Mouse (Mus musculus) hindbrain, embryonic 13.5 days (tissue): ENCODE measurements around the gene Rap2a. TPM values are rescaled to one million over a fixed set of nuclear protein-coding genes. Genes with fewer than 3 reads are reported as not detected.
A peak's percentile ranks its signal among the peaks of the same experiment; 100 is the strongest.

Experiments used
- ATAC-seq: fragments of 200-750 bp; cut with Nextera tagmentation; 2 replicates; pipeline ENCODE4 v1.8.0; 2017; ENCODE audit warnings: moderate TSS enrichment; ENCODE audit not compliant: low FRiP score
- H3K27ac ChIP-seq: fragments of 300-500 bp; sonication (generic); 2 replicates; pipeline ENCODE4 v1.5.1; 2015; ENCODE audit warnings: inconsistent platforms, mild to moderate bottlenecking, moderate library complexity
- H3K27me3 ChIP-seq: fragments of 300-500 bp; sonication (generic); 2 replicates; pipeline ENCODE4 v1.6.1; 2015; ENCODE audit warnings: mild to moderate bottlenecking, inconsistent platforms
- H3K36me3 ChIP-seq: fragments of 300-500 bp; sonication (generic); 2 replicates; pipeline ENCODE4 v1.6.1; 2015; ENCODE audit warnings: mild to moderate bottlenecking, inconsistent platforms
- H3K4me1 ChIP-seq: fragments of 300-500 bp; sonication (generic); replicated peaks from 2 replicates; pipeline ENCODE4 v1.6.1; 2015; ENCODE audit warnings: inconsistent platforms
- H3K4me2 ChIP-seq: fragments of 300-500 bp; sonication (generic); 2 replicates; pipeline ENCODE4 v1.6.1; 2015; ENCODE audit warnings: inconsistent platforms, mild to moderate bottlenecking, moderate library complexity
- H3K4me3 ChIP-seq: fragments of 300-500 bp; sonication (generic); 2 replicates; pipeline ENCODE4 v1.5.1; 2015; ENCODE audit warnings: mild to moderate bottlenecking, inconsistent platforms
- H3K9ac ChIP-seq: fragments of 300-500 bp; sonication (generic); 2 replicates; pipeline ENCODE4 v1.6.1; 2015; ENCODE audit warnings: mild to moderate bottlenecking, inconsistent platforms
- H3K9me3 ChIP-seq: fragments of 300-500 bp; sonication (generic); 2 replicates; pipeline ENCODE4 v1.6.1; 2016; ENCODE audit warnings: inconsistent platforms
- WGBS: fragments of 180-500 bp; shearing (Covaris S2); methylation state at CpG from one replicate; pipeline ENCODE4 v1.1.7; 2015; 5-methylcytosine and 5-hydroxymethylcytosine counted together
- polyA plus RNA-seq: library from polyadenylated mRNA; unstranded; fragments of >200 nt; fragmentation: Nextera tagmentation; extraction: Ambion mirVana; gene quantifications from 2 replicates; pipeline ENCODE4 v1.2.1, GENCODE M21; 2015

Gene Rap2a
- 13.6 and 15.7 TPM in 2 replicates for polyA plus RNA-seq

DNA sequence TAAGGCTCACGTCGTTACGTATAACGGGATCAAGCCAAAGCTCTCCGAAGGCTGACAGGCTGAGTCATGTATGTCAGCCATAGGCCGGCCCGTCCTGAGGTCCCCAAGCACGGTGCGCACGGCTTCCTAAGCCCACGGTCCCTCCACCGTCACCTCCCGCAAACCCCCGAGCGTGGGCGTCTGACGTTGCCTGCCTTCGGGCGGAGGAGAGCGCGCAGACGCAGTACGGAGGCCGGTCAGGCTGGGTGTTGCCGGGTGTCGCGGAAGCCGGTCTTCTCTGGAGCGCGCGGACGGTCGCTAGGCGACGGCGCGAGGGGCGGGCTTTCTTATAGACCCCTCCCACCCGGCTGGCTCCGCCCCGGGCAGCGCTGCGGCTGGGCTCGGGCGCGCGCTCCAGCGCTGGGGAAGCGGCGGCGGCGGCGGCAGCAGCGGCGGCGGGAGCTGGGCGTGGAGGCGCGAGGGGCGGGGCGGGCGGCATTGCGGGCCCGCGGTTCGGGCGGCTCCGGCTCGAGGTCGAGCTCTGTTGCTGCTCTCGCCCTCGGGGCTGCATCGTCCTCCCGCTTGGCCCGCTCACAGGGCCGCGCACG lies at the start of gene Rap2a:
Gene Rap2a (plus strand): TSS at position 463 of the 587 bp plus-strand sequence.
- Histone ChIP-seq H3K4me1 (peaks cover 31% of the 10 kb centered on the region), H3K9me3 (no peaks in the 10 kb centered on the region), H3K9ac (peak within 1 kb of the TSS; percentile 89), H3K27me3 (no peaks in the 10 kb centered on the region), H3K27ac (peak within 1 kb of the TSS; percentile 99), H3K4me2 (peak within 1 kb of the TSS; percentile 70), H3K4me3 (peak within 1 kb of the TSS; percentile 84), H3K36me3 (0 out of 2 replicates have a peak, but pooled peaks cover 3% of the 10 kb centered on the region)
- peak; percentile 90 for ATAC-seq
- under 1% methylated on average over 50 of the region's 78 CpGs for WGBS

DNA sequence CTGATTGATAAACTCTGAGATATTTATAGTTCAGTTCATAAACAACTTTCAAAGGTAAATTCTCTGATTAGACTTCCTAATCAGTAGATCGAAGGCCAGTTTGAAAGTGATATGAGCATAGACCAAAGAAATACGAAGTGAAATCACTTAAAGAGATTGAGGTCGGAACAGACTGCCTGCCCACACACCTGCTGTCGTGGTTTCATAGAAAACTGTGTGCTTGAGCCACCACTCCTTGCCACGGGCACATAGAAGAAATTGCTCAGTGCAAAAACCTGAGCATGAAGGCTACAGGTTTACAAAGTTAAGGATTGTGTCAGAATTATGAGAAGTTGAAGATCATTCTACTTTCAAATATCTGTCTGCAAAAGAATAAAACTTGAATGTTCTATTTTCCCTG lies 49.7 kb upstream of the Rap2a start:
- Histone ChIP-seq H3K4me2 (no peak overlapping the region), H3K36me3 (peaks cover 33% of the 10 kb centered on the region), H3K27me3 (no peaks in the 10 kb centered on the region), H3K4me3 (no peak overlapping the region), H3K9me3 (peaks cover 19% of the 10 kb centered on the region; the same call in 1 of the 2 replicates), H3K27ac (no peak overlapping the region), H3K9ac (no peak overlapping the region), H3K4me1 (no peaks in the 10 kb centered on the region)
- 92% methylated on average over 5 of the region's 5 CpGs for WGBS
- ATAC-seq: no peak

DNA sequence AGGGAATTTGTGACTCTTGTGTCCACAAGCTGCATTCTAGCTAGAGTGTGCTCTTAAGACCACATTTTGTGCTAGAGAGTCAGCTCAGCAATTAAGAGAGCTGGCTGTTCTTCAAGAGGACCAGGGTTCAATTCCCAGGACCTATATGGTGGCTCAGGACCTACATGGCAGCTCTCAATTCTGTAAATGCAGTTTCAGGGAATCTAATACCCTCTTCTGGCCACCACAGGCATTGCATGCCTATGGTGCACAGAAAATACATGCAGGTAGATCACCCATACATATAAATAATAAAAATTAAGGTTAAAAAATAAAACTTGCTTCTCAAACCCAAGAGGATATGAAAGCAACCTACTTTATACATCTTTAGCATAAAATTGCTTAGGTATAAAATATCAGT lies 45.5 kb upstream of the Rap2a start:
- no peak overlapping the region for H3K4me2 ChIP-seq
- H3K36me3 ChIP-seq: peaks cover 3% of the 10 kb centered on the region; the same call in 1 of the 2 replicates
- no peaks in the 10 kb centered on the region for H3K27me3 ChIP-seq
- no peak overlapping the region for H3K9ac ChIP-seq
- 0 out of 2 replicates have a peak, but pooled peaks cover 6% of the 10 kb centered on the region for H3K4me1 ChIP-seq
- no peaks in the 10 kb centered on the region for H3K9me3 ChIP-seq
- H3K4me3 ChIP-seq: no peak overlapping the region
- no peak for ATAC-seq
- no peak overlapping the region for H3K27ac ChIP-seq

DNA sequence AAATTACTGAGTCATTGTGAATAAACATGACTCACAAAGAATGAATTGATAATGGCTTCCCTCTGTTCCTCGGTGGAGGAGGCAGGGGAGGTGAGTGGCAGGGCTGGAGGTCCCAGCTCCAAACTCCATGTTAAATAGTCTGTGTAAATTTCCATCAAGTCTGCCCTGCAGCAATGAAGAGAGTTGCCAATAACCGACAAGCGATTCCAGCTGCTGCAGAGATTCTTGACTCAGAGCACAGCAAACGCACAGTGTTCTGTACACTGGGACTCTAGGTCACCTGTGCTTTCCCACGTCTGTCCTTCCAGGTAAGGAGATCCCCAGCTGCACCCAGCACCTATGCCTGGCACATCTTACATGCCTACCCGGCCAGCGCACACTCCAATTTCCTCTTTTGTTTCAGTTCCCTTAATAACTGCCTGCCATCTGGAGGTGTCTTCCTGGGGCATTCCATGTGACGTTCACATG lies 44.3 kb upstream of the Rap2a start:
- Histone ChIP-seq H3K4me2 (no peak overlapping the region), H3K27ac (peak overlapping the region; percentile 44; the same call in 1 of the 2 replicates), H3K27me3 (no peaks in the 10 kb centered on the region), H3K4me3 (no peak overlapping the region), H3K9me3 (no peaks in the 10 kb centered on the region), H3K36me3 (peaks cover 3% of the 10 kb centered on the region; the same call in 1 of the 2 replicates), H3K4me1 (0 out of 2 replicates have a peak, but pooled peaks cover 6% of the 10 kb centered on the region), H3K9ac (no peak overlapping the region)
- no peak for ATAC-seq
- WGBS: 66% methylated on average over 8 of the region's 8 CpGs

DNA sequence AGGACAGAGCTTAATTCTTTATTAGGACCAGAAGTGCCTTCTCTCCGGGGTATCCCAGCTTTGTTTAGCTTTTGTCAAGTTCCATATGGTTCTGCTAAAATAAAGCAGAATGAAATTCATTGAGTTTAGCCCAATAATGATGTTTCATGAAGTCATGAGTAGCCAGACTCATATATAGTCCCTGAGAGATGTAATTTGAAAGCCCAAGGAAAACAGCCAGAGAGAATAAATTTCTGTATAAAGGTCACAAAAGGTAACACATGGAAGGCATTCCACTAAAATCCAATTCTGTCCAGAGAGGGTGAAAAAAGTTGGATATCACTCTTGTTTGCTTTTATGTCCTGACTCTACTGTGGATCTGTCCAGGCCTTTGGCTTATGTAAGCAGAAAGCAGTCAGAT lies 43.4 kb upstream of the Rap2a start:
- no peak for ATAC-seq
- H3K4me1 ChIP-seq: 0 out of 2 replicates have a peak, but pooled peaks cover 6% of the 10 kb centered on the region

DNA sequence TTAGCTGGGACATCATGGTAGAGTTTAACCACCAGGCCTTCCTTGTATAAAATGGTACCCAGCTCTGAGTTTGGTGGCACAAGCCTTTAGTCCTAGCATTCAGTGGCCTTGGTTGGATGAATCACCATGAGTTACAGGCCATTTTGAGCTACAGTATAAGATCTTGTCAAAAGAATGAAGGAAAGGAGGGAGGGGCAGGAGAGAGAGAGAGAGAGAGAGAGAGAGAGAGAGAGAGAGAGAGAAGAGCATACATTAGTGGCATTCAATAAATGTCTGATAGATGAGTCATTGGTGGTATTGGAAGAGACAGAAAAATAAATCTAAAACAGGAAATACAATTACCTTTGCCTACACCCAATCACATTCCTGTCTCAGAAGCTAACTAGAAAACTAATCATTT lies 37.5 kb upstream of the Rap2a start:
- no peak overlapping the region for H3K27ac ChIP-seq
- no peaks in the 10 kb centered on the region for H3K27me3 ChIP-seq
- no peaks in the 10 kb centered on the region for H3K4me1 ChIP-seq
- H3K4me2 ChIP-seq: no peak overlapping the region
- no peaks in the 10 kb centered on the region for H3K9me3 ChIP-seq
- H3K4me3 ChIP-seq: no peak overlapping the region
- H3K9ac ChIP-seq: no peak overlapping the region
- no peaks in the 10 kb centered on the region for H3K36me3 ChIP-seq
- ATAC-seq: no peak

More for the DNA sequence above, 43.4 kb upstream of the Rap2a start:
- Histone ChIP-seq H3K4me2 (no peak overlapping the region), H3K4me3 (no peak overlapping the region), H3K9ac (no peak overlapping the region), H3K9me3 (no peaks in the 10 kb centered on the region), H3K36me3 (no peaks in the 10 kb centered on the region), H3K27me3 (no peaks in the 10 kb centered on the region), H3K27ac (no peak overlapping the region)
- 80% methylated on average over 1 of the region's 1 CpGs for WGBS

DNA sequence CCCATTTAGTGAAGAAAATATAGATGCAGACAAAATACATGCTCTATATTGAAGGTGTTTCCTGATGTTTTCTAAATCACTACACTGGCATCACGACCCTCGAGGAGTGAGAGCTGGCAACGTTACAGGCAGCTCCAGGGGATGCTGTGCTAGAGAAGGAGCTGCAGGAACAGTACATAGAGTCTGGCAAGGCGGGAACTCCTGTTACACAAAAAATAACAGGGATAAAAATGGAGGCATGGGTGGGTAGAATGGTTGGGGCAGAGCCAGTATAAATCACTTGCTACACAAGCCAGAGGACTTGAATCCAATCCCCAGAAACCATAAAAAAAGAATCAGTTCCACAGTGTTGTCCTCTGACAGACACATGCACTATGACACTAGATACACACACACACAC lies 37.0 kb upstream of the Rap2a start:
- WGBS: 88% methylated on average over 4 of the region's 4 CpGs
- no peaks in the 10 kb centered on the region for H3K36me3 ChIP-seq
- ATAC-seq: no peak
- no peak overlapping the region for H3K4me3 ChIP-seq
- no peak overlapping the region for H3K9ac ChIP-seq
- no peaks in the 10 kb centered on the region for H3K9me3 ChIP-seq
- no peak overlapping the region for H3K4me2 ChIP-seq
- H3K4me1 ChIP-seq: no peaks in the 10 kb centered on the region
- no peak overlapping the region for H3K27ac ChIP-seq
- H3K27me3 ChIP-seq: no peaks in the 10 kb centered on the region

DNA sequence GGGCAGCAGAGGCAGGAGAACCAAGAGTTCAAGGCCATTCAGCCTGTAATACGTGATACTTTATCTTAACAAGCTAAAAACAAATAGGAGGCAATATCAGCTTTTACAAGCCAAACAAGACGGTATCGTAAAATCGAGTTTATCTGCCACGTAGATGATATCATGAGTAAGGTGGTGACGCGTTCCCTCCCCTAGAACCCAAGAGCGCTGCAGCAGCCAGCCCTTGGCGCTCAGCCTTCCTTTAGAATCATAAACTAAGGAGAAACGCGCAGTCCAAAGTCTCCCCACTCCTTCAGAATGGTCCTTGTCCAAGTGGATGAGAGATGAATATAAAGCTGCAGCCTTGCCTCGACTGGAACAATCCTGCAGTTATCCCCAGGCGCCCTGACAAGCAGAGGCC lies 36.4 kb upstream of the Rap2a start:
- 89% methylated on average over 13 of the region's 13 CpGs for WGBS
- Histone ChIP-seq H3K4me3 (no peak overlapping the region), H3K36me3 (no peaks in the 10 kb centered on the region), H3K27me3 (no peaks in the 10 kb centered on the region), H3K4me2 (no peak overlapping the region), H3K9ac (no peak overlapping the region), H3K9me3 (no peaks in the 10 kb centered on the region), H3K4me1 (no peaks in the 10 kb centered on the region), H3K27ac (no peak overlapping the region)
- ATAC-seq: no peak

DNA sequence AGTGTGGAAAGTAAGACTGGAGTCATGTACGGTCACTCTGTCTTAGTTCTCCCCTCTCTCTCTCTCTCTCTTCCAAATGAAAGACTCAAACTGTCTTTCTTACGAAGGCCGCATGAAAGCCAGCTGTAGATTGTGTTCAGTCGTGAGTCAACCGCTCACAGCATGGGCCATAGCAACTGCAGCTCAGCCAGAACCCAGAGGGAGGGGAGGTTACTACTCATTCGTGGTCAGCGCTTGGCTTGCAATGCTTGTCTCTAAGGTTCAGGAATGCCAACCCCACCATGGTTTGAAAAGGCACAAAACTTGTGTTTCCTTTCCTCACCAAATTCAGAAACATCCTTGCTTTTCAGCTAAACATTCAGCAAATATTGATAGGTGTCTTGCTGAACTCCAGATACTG lies 24.0 kb upstream of the Rap2a start:
- no peak overlapping the region for H3K9ac ChIP-seq
- no peaks in the 10 kb centered on the region for H3K36me3 ChIP-seq
- no peaks in the 10 kb centered on the region for H3K4me1 ChIP-seq
- H3K4me2 ChIP-seq: no peak overlapping the region
- 0 out of 2 replicates have a peak, but pooled peaks cover 9% of the 10 kb centered on the region for H3K9me3 ChIP-seq
- 76% methylated on average over 7 of the region's 7 CpGs for whole genome bisulfite sequencing
- no peak for ATAC-seq
- no peaks in the 10 kb centered on the region for H3K27me3 ChIP-seq
- no peak overlapping the region for H3K4me3 ChIP-seq
- no peak overlapping the region for H3K27ac ChIP-seq

DNA sequence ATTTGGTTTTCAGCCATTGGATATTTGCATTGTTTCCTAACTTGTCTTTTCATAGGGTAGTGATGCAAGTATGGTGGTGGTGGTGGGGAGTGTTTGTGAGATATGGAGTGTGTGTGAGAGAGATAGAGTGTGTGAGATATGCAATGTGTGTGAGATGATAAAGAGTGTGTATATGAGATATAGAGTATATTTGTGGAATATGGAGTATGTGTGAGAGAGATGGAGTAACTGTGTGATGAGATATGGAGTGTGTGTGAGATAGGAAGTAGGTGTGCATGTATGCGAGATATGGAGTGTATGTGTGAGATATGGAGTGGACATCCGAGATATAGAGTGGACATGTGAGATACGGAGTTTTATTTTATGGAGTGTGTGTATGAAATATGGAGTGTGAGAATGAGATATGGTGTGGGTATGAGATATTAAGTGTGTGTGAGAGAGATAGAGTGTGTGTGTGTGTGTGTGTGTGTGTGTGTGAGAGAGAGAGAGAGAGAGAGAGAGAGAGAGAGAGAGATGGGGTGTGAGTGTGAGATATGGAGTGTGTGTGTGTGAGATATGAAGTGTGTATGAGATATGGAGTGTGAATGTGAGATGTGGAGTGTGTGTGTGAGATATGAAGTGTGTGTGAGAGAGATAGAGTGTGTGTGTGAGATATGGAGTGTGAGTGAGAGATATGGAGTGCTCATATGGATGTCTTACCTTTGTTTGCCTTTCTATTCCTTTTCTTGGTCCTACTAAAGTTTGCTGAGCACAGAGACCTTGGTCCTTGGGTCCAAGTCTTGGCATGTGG lies 14.1 kb upstream of the Rap2a start:
- Histone ChIP-seq H3K9me3 (no peaks in the 10 kb centered on the region), H3K27me3 (no peaks in the 10 kb centered on the region), H3K27ac (no peak overlapping the region), H3K36me3 (no peaks in the 10 kb centered on the region), H3K4me2 (no peak overlapping the region), H3K4me1 (no peaks in the 10 kb centered on the region), H3K4me3 (no peak overlapping the region), H3K9ac (no peak overlapping the region)
- no peak for ATAC-seq
- 97% methylated on average over 3 of the region's 3 CpGs for WGBS

DNA sequence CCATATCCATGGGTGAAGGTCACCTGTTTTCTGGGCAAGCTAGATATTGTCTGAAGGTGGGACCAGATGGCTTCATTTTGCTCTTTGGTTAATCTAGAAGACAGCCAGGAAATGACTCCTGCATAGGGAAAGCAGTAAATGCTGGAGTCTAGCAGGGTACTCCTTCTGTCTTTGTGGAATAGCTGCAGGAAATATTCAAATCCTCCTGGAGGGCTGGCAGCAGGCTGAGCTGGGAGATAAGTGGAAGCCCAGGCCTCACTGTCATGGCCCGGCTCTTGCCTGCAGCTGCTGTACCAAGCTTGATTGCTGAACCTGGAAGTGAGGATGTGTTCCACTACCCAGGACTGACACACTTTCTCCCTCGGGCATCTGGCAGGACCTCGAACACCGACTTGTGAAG lies 11.4 kb upstream of the Rap2a start:
- Histone ChIP-seq H3K9ac (no peak overlapping the region), H3K4me1 (no peaks in the 10 kb centered on the region), H3K27me3 (no peaks in the 10 kb centered on the region), H3K36me3 (no peaks in the 10 kb centered on the region), H3K27ac (no peak overlapping the region), H3K4me2 (no peak overlapping the region), H3K9me3 (no peaks in the 10 kb centered on the region), H3K4me3 (no peak overlapping the region)
- ATAC-seq: no peak
- WGBS: 79% methylated on average over 4 of the region's 4 CpGs

DNA sequence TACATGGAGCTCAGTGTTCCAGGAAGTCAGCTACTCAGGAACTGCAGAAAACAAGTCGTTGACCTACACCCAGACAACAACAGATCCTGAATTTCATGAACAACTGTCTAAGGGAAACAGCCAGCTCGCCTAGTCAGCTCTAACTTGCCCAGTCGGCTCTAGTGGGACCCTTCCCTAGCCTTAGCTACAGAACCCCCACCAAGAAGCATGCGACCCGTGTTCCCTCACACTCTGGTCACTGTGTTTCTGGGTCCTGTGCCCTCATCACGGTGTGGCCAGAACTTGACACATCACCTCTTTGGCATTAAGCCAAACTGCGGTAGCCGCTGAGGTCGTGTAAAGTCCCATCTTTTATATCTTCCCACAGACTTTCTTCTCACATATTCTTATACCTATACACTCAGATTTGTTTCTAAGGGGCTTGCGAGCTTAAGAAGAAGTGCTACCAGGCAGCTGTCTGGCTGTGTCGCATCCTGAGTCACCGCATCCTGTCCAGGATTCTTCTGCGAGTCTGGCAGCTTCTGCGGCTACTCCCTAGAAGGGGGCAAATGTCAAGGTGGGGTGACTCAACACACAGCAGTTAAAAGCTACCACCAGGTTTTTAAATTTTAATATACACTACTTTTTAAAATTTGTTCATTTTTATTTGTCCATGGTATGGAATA lies 9.0 kb upstream of the Rap2a start:
- WGBS: 88% methylated on average over 14 of the region's 14 CpGs

More for the DNA sequence above, 9.0 kb upstream of the Rap2a start:
- H3K9me3 ChIP-seq: no peaks in the 10 kb centered on the region
- no peak overlapping the region for H3K9ac ChIP-seq
- H3K4me1 ChIP-seq: no peaks in the 10 kb centered on the region
- no peak overlapping the region for H3K27ac ChIP-seq
- no peak for ATAC-seq
- no peaks in the 10 kb centered on the region for H3K27me3 ChIP-seq
- H3K4me2 ChIP-seq: no peak overlapping the region
- no peak overlapping the region for H3K4me3 ChIP-seq
- H3K36me3 ChIP-seq: no peaks in the 10 kb centered on the region
